Mouse (Mus musculus) midbrain, postnatal 0 days (tissue): ENCODE measurements around the gene Polr2b. TPM values are rescaled to one million over a fixed set of nuclear protein-coding genes. Genes with fewer than 3 reads are reported as not detected.
A peak's percentile ranks its signal among the peaks of the same experiment; 100 is the strongest.

Experiments
- ATAC-seq: fragments of 200-750 bp; cut with Nextera tagmentation; 2 replicates; pipeline ENCODE4 v1.8.0; 2017; ENCODE audit warnings: moderate number of reproducible peaks, mild to moderate bottlenecking, moderate TSS enrichment, moderate library complexity; ENCODE audit not compliant: low FRiP score
- DNase-seq: peaks from one replicate; pipeline ENCODE4 v3.0.0-alpha.2; 2015; ENCODE audit warnings: low spot score
- H3K27ac ChIP-seq: fragments of 300-500 bp; sonication (generic); 2 replicates; pipeline ENCODE4 v1.5.1; 2014; ENCODE audit warnings: low read depth, mild to moderate bottlenecking, low read length, mixed read lengths
- H3K27me3 ChIP-seq: fragments of 300-500 bp; sonication (generic); 2 replicates; pipeline ENCODE4 v1.6.1; 2014; ENCODE audit warnings: low read length, control low read depth, mixed read lengths; ENCODE audit not compliant: insufficient read depth
- H3K36me3 ChIP-seq: fragments of 300-500 bp; sonication (generic); 2 replicates; pipeline ENCODE4 v1.6.1; 2014; ENCODE audit warnings: low read length, control low read depth, mixed read lengths; ENCODE audit not compliant: insufficient read depth
- H3K4me1 ChIP-seq: fragments of 300-500 bp; sonication (generic); 2 replicates; pipeline ENCODE4 v1.6.1; 2014; ENCODE audit warnings: mild to moderate bottlenecking, control low read depth, antibody characterized with exemption, low read length, mixed read lengths; ENCODE audit not compliant: insufficient read depth
- H3K4me2 ChIP-seq: fragments of 300-500 bp; sonication (generic); 2 replicates; pipeline ENCODE4 v1.6.1; 2014; ENCODE audit warnings: low read depth, mild to moderate bottlenecking, low read length, mixed read lengths; ENCODE audit not compliant: poor library complexity, severe bottlenecking
- H3K4me3 ChIP-seq: fragments of 300-500 bp; sonication (generic); 2 replicates; pipeline ENCODE4 v1.5.1; 2014; ENCODE audit warnings: low read depth, mild to moderate bottlenecking, low read length, moderate library complexity
- H3K9ac ChIP-seq: fragments of 300-500 bp; sonication (generic); replicated peaks from 2 replicates; pipeline ENCODE4 v1.6.1; 2014; ENCODE audit warnings: mild to moderate bottlenecking, low read length, moderate library complexity, mixed read lengths; ENCODE audit not compliant: poor library complexity, severe bottlenecking
- H3K9me3 ChIP-seq: fragments of 300-500 bp; sonication (generic); 2 replicates; pipeline ENCODE4 v1.6.1; 2016; ENCODE audit warnings: low read length, control low read depth
- CTCF ChIP-seq: IDR thresholded peaks from 2 replicates; pipeline ENCODE4 v1.5.1; 2016; ENCODE audit warnings: antibody characterized with exemption, mild to moderate bottlenecking
- WGBS: fragments of 180-500 bp; shearing (Covaris S2); extraction: QIAGEN DNeasy Blood & Tissue Kit; methylation state at CpG from one replicate; pipeline ENCODE4 v1.1.7; 2014; 5-methylcytosine and 5-hydroxymethylcytosine counted together
- polyA plus RNA-seq: library from polyadenylated mRNA; unstranded; fragments of >200 nt; fragmentation: Nextera tagmentation; extraction: Ambion mirVana; gene quantifications from 2 replicates; pipeline ENCODE4 v1.2.1, GENCODE M21; 2015
- total RNA-seq: library from RNA; depleted of rRNA; stranded (reverse); fragments of >200 nt; gene quantifications from 2 replicates; pipeline ENCODE4 v1.2.3, GENCODE M21; 2014

The Polr2b gene
- total and polyA plus RNA-seq, 2 experiments from 2014 or later: 52.0 to 70.2 TPM

DNA sequence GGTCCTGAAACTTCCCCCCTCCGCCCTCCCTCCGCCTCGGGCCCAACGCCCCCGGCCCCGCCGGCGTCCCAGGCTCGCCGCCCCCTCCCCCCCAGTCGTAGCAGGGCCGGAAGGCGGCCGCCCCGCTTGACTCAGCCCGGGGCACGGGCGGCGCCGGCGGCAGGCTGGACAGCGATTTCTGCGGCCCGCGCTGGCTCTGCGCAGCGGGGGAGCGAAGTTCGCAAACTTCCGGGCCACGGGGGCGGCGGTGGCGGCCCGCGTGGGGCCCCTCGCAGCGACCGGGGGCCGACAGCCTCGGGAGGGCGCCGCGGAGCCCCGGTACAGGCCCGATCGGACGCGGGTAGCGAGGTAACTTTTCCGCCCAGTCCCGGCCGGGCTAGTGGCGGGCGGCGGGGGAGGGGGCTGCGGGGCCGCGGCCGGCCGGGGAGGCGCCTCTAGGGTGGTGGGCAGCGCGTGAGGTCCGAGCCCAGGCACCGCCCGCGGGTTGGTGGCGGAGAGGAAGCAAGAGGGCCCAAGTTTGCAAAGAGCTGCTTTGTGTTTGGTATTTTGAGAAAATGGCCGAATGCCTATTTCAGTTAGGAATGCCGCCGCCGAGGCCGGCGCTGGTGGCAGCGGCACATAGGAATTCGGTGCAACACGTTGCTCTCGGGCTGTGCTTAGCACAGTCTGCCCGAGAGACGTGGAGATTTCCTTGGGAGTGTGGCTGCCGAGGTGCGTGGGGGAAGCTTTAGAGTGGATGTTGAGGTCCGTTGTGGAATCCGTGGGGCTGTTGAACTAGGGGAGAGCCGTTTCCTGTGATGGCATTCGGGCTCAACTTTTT lies 43.7 kb upstream of the Polr2b start:
- H3K4me1 ChIP-seq: no peaks in the 10 kb centered on the region
- H3K27me3 ChIP-seq: no peaks in the 10 kb centered on the region
- H3K4me3 ChIP-seq: peak overlapping the region; percentile 83
- peak; percentile 56 for DNase-seq
- no peak for TF ChIP-seq CTCF
- peak overlapping the region; percentile 73 for H3K27ac ChIP-seq
- H3K36me3 ChIP-seq: no peaks in the 10 kb centered on the region
- no peaks in the 10 kb centered on the region for H3K9me3 ChIP-seq
- H3K9ac ChIP-seq: peak overlapping the region; percentile 65
- WGBS: under 1% methylated on average over 59 of the region's 87 CpGs
- peak; percentile 73 for ATAC-seq
- H3K4me2 ChIP-seq: peak overlapping the region; percentile 82

DNA sequence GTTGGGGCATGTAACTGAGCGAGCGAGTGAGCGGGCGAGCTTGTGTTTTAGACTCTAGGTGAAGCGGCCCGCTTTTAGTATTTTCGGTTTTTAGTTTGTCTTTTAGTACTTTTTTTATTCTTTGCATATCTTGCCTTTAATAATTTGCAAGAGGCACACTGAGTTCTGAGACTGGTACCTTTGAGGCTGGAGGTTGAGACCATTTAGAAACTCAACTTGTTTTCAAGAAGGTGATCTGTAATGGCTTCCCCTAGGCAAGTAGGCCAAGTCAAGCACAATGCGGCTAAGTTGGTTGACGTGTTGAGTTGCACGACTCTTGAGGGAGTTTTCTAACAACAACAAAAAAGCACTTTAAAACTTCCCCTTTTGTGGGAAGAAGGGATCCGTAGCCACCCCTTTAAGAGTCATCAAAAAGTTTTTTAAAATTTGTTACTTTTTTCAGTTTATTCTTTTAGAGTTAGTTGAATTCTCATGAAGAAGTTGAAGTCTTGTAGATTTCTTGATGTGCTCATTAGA lies 43.0 kb upstream of the Polr2b start:
- Histone ChIP-seq H3K9ac (no peak overlapping the region), H3K27me3 (no peaks in the 10 kb centered on the region), H3K36me3 (no peaks in the 10 kb centered on the region), H3K9me3 (no peaks in the 10 kb centered on the region), H3K4me1 (no peaks in the 10 kb centered on the region), H3K4me3 (peak overlapping the region; percentile 83), H3K4me2 (peak overlapping the region; percentile 82), H3K27ac (peak overlapping the region; percentile 73; the same call in 1 of the 2 replicates)
- TF ChIP-seq CTCF: no peak
- ATAC-seq (no peak), DNase-seq (no peak)
- WGBS: 3% methylated on average over 11 of the region's 11 CpGs

DNA sequence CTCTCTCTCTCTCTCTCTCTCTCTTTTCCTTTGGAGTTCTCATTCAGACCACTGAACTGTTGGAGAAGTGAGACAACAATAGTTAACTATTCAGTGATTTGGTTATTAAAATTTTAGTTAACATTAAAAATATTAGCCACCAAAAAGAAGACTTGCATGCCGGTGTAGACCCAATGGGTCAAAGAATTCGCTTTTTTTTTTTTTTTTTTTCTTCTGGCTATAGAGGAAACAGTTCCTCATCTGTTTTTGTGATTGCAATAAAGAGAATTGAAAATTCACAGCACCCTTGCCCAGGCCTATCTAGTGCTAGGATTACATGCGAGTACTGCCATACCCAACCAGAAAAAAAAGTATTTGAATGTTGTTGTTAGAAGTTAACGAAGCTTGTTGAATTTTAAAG lies 42.5 kb upstream of the Polr2b start:
- no peaks in the 10 kb centered on the region for H3K9me3 ChIP-seq
- no peak for TF ChIP-seq CTCF
- H3K27me3 ChIP-seq: no peaks in the 10 kb centered on the region
- no peaks in the 10 kb centered on the region for H3K36me3 ChIP-seq
- 68% methylated on average over 4 of the region's 4 CpGs for WGBS
- no peak overlapping the region for H3K4me2 ChIP-seq
- H3K9ac ChIP-seq: no peak overlapping the region
- DNase-seq (no peak), ATAC-seq (no peak)
- no peak overlapping the region; the same call in 1 of the 2 replicates for H3K4me3 ChIP-seq
- no peak overlapping the region for H3K27ac ChIP-seq
- H3K4me1 ChIP-seq: no peaks in the 10 kb centered on the region

DNA sequence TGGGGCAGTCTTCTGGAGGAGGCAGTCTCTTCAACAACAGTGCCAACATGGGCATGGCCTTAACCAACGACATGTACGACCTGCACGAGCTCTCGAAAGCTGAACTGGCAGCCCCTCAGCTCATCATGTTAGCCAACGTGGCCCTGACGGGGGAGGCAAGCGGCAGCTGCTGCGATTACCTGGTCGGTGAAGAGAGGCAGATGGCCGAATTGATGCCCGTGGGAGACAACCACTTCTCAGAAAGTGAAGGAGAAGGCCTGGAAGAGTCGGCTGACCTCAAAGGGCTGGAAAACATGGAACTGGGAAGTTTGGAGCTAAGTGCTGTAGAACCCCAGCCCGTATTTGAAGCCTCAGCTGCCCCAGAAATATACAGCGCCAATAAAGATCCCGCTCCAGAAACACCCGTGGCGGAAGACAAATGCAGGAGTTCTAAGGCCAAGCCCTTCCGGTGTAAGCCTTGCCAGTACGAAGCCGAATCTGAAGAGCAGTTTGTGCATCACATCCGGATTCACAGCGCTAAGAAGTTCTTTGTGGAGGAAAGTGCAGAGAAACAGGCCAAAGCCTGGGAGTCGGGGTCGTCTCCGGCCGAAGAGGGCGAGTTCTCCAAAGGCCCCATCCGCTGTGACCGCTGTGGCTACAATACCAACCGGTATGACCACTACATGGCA lies 41.9 kb upstream of the Polr2b start:
- Histone ChIP-seq H3K4me2 (0 out of 2 replicates have a peak overlapping the region, but pooled peaks have one; percentile 9), H3K27ac (no peak overlapping the region), H3K36me3 (no peaks in the 10 kb centered on the region), H3K4me1 (no peaks in the 10 kb centered on the region), H3K9ac (no peak overlapping the region), H3K4me3 (no peak overlapping the region), H3K9me3 (no peaks in the 10 kb centered on the region), H3K27me3 (no peaks in the 10 kb centered on the region)
- TF ChIP-seq CTCF: no peak
- whole genome bisulfite sequencing: 96% methylated on average over 30 of the region's 30 CpGs
- ATAC-seq: no peak
- no peak for DNase-seq

DNA sequence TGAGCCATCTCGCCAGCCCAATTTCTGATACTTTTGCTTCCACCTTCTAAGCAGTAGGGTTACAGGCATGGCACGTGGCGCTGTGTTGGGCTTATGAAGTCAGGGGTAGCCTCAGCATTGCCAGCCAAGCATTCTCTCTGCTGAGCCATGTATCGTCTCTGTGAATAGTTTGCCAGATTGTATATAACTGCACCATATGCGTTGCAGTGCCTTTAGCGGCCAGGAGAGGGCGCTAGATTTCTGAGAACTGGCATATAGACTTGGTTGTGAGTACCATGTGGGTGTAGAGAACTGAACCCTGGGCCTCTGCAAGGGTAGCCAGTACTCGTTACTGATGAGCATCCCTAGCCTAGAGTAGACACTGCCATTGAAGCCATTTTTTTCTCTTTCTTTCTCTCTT lies 40.5 kb upstream of the Polr2b start:
- Histone ChIP-seq H3K4me2 (no peak overlapping the region), H3K4me1 (no peaks in the 10 kb centered on the region), H3K9ac (no peak overlapping the region), H3K4me3 (no peak overlapping the region), H3K27me3 (no peaks in the 10 kb centered on the region), H3K27ac (no peak overlapping the region), H3K9me3 (no peaks in the 10 kb centered on the region), H3K36me3 (no peaks in the 10 kb centered on the region)
- ATAC-seq: no peak
- 76% methylated on average over 8 of the region's 8 CpGs for WGBS
- peak; percentile 58 for TF ChIP-seq CTCF
- DNase-seq: no peak

DNA sequence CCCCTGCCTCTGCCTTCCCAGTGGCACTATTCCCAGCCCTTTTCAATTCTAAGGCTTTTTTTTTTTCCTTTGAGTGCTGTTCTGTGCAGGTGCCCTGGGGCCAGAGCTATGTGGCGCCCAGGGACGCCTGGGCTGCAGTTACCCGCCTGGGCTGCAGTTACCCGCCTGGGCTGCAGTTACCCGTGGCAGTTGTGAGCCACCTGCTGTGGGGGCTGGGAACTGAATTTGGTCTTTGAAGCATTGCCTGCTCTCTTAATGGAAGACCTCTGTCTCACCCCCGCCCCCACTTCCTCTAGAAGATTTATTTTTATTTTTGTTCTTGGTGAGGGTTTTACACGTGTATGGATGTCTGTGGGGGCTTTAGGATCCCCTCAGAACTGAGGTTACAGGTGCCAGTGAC lies 36.8 kb upstream of the Polr2b start:
- Histone ChIP-seq H3K9me3 (no peaks in the 10 kb centered on the region), H3K27ac (no peak overlapping the region), H3K9ac (no peak overlapping the region), H3K36me3 (no peaks in the 10 kb centered on the region), H3K4me2 (no peak overlapping the region), H3K4me1 (no peaks in the 10 kb centered on the region), H3K27me3 (no peaks in the 10 kb centered on the region), H3K4me3 (no peak overlapping the region)
- WGBS: 81% methylated on average over 7 of the region's 7 CpGs
- TF ChIP-seq CTCF: no peak
- no peak for DNase-seq
- no peak for ATAC-seq
